Mouse (Mus musculus) heart, adult 18-20 months (tissue): Measurements from ENCODE around the gene Syngr1. TPM values are rescaled to one million over a fixed set of nuclear protein-coding genes. Genes with fewer than 3 reads are reported as not detected.

Experiments
- DNase-seq, 2 experiments: peaks; one replicate each; pipeline ENCODE4 v3.0.0; 2021 to 2022; ENCODE audit warnings: mixed read lengths in 1 of 2
- long read RNA-seq, 2 experiments: library from polyadenylated mRNA; stranded (forward); transcript quantifications; one replicate each; pipeline ENCODE4 v2.0.0; 2021
- total RNA-seq, 2 experiments: library from RNA; stranded (reverse); gene quantifications; 2 replicates each; pipeline ENCODE4 v1.2.3; 2021

Gene Syngr1
- 100 to 1,000 TPM in 1 of 2 experiments, 10 to 100 TPM in 1; 80.2 to 107 TPM for total RNA-seq
- long read RNA-seq, experiment 1, transcript Syngr1-202 (4 exons, 819 nt): major isoform, 138 of 149 reads
- long read RNA-seq, experiment 1, partial matches to known transcripts: 5 of 149 reads
- long read RNA-seq, experiment 1, other reads (novel, unspliced or antisense): 6 of 149 reads
- long read RNA-seq, experiment 2, transcript Syngr1-202 (4 exons, 819 nt): major isoform, 65 of 73 reads
- long read RNA-seq, experiment 2, partial matches to known transcripts: 2 of 73 reads
- long read RNA-seq, experiment 2, other reads (novel, unspliced or antisense): 6 of 73 reads

DNA sequence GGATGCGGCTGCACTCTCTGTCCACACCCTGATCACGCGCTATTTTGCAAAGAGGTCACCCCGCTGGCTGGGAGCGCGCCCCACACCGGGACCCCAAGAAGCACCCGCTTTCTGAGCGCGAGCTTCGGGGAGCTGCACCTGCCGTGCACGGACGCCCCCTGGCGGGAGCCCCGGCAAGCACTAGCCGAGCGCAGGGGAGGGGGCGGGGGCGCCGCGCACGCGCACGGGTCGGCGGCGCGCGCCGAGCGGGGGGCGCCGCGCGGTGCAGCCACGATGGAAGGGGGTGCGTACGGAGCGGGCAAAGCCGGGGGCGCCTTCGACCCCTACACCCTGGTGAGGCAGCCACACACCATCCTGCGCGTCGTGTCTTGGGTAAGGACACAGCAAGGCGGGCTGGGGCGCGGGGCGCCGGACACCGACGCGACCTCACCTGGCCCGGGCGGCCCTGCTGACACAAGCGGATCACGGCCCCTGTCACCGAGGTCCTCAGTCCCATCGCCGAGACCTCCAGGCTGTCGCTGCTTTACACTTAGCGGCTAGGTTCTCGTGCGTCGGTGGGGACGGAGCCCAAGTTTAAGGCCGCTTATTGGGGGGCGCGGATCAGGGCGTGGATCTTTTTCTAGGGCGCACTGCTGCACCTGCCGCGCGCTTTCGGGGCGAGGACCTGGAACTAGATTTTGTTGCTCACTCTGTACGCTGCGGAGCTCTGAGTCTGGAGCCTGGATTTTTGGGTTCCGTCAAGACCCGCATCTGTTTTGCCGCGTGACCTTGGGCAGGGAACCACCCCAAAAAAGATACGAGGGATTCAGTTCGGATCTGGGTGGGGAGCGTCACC lies at the start of gene Syngr1, which contains the start of gene Rpl3:
Gene Syngr1, plus strand, starts transcription at position 214 of the 835 bp plus-strand sequence.
Gene Rpl3, minus strand, starts transcription at position 748 of the 835 bp plus-strand sequence.
- peak; percentile 77 to 83 for DNase-seq

DNA sequence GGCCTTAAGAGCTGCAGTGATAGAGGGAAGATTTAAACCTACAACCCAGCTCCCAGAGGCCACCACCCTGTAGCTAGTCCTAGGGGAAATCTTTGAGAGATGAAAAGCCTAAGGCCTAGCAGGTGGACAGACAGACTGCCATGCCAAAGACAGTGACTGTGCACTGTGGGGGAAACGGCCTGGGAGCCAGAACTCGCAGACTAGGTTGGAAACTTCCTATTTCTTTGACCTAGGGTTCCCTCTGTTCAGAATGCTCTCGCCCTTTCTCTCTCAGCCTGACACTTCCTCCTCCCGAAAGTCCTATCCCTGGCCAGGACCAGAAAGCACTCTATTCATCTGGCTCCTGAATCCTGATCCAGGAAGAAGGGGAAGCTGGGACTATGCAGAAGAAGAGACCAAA lies 49.0 kb upstream of the Syngr1 start:
- no peak for DNase-seq

DNA sequence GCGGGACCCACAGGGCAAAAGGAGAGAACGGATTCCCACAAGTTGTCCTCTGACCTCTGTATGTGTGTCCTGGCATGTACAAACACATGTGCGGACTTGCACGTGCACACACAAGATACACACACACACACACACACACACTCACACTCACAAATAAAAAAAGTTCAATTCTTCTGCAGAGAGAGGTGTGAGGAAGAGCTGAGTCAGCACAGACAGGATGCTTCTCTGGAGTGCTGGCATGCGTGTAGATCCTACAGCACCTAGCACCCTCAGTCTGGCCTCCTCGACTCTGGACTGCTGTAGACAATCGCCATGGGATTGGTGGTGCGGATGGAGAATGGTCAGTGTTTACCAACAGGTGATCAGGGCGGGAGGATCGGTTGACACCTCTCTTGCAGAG lies 46.9 kb upstream of the Syngr1 start:
- DNase-seq: no peak

DNA sequence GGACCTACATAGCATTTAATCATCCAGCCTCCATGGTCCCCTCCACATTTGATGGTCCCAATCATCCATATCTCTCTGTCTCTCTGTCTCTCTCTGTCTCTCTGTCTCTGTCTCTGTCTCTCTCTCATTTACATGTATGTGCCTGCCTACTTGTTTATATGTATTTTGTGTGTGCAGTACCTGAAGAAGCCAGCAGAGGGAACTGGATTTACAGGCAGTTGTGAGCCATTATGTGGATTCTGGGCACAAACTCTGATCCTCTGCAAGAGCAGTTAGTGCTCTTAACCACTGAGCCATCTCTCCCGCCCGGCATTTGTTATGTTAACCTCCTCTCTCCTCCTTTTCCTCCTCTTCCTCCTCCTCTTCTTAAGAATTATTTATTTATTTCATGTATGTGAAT lies 45.4 kb upstream of the Syngr1 start:
- DNase-seq: no peak

DNA sequence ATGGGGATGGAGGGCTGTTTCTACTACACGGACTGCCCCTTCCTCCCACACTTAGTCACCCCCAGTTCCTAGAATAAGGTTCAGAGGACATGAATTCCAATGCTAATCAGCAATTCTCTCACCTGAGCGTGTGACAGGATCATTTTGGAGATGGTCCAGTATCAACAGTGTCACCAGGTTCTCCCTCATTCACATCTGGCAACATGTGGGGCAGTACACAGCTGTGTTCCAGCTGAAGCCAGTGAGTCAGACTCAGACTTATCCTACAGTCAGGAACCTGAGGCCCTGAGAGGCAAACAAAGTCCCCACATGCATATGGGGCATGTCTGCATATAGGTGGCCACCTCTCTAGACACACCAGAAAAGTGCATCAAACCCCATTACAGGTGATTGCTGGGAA lies 43.9 kb upstream of the Syngr1 start:
- no peak for DNase-seq

DNA sequence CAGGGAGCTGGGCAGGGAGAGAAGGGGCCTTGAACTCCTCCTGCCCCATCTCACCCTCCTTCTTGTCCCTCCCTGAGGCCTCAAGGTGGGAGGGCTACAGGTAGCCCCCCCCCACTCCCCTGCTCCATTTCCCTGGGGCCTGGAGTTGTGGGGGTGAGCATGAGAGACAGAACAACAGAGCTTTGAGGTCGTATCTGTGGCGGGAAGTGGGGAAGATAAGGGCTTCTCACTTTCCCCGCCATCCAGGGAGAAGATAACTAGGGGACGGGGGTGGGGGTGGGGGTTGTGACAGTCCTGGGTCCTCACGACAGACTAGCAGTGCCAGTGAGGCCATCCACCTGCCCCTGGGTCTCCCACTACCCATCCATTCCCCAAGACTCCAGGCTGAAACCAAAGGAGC lies 43.2 kb upstream of the Syngr1 start:
- DNase-seq: no peak

DNA sequence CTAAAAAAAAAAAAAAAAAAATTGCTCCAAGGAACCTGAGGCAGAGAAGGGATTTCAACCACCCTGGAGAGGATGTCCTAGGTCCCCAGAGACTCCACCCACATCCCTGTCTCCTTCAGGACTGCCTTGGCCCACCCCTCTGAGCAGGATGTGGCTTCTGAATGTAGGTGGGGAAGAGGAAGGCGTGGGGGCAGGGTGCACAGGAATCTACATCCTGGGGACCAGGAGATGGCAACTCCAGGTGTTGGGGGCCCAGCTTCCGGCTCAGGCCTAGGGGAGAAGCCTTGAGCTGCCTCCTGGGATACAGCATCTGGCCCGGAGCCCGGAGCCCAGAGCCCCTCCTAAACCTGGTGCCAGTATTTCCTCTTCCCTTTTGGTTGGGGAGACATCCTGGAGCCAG lies 41.0 kb upstream of the Syngr1 start:
- peak; percentile 67 to 89 for DNase-seq

DNA sequence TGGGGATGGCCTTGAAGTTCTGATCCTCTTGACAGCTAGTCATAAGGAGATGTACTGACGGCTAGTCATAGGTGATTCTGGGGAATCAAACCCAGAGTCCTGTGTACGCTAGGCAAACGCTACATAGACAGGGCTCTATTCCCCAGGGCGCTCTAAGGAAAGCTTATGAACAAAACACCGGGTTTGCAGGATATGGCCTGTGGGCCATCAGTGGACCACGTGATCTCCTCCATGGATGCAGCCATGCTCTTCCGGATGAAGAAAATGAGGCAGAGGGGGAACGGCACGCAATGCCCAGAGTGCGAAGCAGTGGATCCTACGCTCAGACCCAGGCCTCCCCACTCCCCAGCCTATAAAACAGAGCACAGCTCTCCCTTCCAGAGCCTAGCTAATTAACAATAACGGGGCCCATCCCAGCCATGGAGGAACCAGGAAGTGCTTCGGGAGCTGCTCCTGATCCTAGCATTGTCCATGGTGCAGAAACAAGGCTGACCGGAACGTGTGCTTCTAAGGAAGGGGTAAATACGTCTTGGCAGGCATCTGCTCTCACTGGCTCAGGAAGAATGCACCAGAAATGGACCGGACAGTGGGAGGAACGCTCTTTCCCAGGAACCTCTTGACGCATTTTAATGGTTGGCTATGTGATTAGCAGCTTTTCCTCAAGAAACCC lies 39.9 kb upstream of the Syngr1 start:
- peak; percentile 49 to 77 for DNase-seq

DNA sequence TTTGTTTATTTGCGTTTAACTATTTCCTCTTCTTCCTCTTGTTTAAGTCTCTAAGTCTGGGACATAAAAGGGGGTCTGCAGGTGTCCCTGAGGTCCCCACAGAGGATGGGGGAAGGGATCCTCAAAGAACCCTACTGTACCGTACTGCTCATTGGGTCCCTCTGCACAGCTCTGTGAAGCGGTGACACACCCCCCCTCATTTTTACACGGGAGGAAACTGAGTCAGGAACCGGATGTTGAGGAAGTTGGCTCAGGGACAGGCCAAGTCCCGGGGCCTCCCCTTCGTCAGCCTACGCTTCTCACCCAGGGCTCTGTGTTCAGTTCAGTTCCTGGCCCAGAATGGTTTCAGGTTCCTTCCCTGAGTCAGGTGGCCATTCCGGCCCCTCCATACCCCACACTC lies 39.4 kb upstream of the Syngr1 start:
- DNase-seq: peak in 1 of 2 experiments; percentile 49

DNA sequence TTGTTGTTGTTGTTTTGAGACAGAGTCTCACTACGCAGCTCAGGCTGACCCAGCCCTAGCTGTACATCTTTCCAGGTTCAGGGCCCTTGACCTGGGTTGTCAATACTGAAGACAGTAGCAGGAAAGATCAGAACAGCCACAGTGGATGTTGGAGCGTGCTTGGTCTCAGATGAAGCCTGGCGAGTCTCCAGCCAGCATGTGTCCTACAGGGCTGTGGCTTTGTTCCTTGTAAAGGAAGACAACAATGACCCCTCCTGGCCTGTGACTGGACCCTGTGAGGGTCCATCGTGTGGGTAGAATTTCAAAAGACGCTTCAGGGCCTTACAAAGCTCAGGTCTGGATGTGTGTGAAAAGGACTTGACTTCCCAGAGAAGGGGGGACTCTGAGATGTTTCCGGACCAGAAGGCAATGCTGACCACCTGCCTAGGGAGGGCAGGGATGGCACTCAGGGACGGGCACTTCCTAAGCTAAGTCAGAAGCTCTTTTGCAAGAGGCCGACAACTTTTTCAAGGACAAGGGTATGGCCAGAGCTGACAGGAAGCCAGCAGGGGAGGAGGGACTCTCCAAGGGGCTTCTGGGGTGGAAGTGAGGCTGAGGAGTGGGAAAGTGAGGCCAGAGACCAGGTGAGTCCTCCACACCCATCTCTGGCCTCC lies 37.6 kb upstream of the Syngr1 start:
- DNase-seq: peak in 1 of 2 experiments; percentile 51

DNA sequence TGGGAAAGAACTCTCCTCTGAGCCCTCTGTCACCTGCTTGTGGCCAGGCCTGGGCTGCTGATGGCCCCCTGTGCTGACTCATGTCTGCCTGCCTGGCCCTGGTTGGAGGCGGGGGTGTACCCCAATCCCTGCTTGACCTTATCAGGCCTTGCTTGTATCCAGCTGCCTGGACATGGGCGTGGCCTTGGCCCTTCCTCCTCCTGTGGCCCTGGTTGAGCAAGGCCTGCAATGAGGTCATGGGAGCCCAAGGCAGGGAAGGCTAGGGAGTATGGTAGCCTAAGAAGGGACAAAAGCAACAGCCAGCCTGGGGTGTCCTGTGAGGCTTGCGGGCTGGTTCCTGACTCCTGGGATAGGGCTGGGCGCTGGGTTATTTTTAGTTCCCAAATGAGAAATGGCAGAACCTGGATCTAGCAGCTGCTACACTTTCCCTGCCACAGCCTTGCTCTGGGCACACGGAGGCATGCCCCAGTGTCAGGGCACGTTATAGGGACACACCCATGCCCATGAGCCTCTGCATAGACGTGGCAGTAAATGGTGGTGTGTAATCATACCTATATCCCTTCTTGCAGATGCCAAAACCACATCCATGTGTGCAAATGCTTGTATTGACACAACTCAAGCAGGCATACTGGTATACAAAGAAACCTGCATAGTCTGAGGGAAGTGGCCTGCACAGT lies 37.0 kb upstream of the Syngr1 start:
- DNase-seq: peak; percentile 63 to 83

DNA sequence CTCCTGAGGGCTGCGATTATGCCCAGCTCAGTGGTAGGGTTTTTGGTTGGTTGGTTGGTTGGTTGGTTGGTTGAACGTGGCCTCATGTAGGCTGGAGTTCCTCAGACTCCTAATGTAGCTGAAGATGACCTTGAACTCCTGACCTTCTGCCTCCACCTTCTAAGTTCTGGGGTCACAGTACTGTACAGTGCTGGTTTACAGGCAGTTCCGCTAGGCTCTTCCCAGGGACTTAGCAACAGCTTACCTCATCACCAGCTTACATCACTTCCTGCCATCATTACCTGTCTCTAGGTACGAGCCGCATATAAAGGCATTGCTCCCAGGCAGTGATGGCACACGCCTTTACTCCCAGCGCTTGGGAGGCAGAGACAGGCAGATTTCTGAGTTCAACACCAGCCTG lies 33.0 kb upstream of the Syngr1 start:
- DNase-seq: no peak

DNA sequence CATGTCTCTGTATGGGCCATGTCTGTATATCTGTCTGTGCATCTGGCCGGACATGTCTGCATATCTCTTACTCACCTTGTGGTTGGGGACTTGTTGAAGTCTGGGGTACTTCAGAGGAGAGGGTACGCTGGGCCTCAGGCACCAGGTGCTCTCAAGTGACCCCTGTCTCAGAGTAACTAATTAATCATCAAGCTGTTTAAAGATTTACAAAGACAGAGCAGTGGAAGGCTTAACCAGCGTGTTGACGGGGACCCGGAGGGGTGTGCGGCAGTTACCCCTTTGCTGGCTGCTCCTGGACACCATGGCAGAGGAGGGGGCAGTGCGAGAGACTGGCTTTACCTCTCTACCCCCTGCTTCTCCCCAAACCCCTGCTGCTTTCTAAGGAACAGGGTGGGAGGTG lies 31.5 kb upstream of the Syngr1 start:
- no peak for DNase-seq

DNA sequence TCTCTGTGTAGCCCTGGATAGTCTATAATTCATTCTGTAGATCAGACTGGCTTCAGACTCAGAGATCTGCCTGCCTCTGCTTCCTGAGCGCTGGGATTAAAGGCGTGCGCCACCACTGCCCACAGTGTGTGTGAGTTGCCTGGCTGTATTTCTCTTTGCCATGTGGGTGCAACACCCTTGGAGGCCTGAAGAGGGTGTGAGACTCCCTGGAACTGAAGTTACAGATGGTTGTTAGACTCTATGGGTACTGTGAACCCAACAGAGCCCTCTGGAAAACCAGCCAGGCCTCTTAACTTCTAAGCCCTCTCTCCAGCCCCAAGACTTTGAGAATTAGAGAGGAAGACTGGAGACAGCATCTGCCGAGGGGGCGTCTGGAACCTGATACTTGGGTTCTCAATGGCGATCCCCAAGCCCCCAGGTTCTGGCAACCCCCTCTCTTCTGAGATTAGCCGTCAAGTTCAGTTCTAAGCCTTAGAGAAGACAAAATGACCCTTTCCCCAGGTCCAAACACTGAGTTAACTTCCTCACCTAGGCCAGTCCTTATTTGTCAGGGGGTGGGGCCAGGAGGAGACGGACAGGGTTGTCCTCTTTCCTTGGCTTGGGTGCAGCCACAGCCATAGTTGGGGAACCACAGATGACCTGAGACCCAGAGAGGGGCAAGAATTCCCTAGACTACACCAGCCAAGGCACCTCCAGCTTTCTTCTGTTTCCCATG lies 30.6 kb upstream of the Syngr1 start:
- DNase-seq: no peak

DNA sequence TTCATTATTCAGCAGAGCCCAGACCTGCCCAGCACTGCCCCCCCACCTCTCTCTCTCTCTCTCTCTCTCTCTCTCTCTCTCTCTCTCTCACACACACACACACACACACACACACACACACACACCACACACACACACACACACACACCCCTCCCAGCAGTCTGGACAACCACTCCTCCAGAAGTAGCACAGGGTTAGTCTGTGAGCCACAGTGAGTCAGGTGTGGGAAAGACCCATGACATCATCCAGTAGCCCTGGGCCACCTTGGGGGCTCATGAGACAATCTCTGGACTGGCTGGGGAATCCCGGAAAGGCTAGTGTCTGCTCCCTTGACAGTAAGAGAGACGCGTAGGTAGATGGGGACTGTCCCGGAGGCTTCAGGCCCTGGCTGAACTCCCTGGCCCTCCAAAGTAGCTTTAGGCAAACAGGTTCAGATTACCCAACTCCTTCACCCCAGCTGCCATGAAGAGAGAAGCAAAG lies 30.0 kb upstream of the Syngr1 start:
- no peak for DNase-seq

DNA sequence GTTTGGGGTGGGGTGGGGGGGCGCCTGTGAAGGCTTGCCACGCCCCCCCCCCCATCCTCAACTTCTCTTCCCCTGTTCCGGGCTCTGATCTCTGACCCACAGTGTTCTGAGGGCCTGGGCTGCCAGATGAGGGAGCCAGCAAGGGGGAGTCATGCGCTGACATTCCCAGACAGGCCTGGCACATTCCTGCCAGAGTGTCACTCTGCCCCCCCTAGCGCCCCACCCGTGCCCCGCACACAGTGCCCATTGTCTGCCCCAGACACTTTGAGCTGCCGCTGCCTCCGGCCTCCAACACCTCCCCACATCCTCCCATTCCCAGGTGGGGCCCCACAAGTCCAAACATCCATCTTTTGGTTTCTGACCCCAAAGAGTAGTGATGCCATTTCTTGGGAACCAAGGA lies 28.8 kb upstream of the Syngr1 start:
- DNase-seq: no peak

DNA sequence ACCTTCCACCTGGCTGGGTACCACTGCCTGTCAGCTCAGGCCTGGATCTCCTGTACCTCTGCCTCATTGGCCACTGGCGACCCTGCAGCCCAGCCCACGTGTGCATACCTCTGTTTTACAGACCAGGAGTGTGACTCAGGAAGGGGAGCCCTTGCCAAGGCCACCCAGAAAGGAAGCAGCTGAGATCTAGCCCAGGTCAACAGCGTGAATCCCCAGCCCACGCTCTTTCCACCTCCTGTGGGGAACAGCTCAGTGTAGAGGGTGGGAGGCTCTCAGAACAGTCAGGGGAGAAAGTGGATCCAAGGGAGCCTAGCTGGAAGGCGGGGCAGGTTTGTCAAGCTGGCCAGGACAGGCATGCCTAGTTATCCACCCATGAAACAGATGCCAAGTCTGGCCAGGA lies 28.3 kb upstream of the Syngr1 start:
- no peak for DNase-seq

DNA sequence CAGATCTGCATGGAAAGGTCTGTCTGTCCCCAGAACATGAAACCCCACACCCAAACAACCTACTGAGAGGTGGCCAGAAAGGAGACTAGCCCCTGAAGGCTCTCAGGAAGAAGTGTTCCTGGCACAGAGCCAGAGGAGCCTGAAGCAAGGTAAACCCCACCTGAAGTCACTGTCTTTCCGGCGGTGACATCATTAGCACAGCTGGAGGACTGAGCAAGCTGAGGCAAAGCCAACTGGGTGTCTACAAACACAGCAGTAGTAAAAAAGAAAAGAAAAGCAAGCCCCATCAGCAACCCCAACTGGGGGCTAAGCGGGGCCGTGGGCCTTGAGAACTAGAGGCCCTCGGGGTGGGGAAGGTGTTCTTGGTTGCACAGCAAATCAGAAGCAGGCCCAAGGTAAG lies 26.2 kb upstream of the Syngr1 start:
- DNase-seq: no peak

DNA sequence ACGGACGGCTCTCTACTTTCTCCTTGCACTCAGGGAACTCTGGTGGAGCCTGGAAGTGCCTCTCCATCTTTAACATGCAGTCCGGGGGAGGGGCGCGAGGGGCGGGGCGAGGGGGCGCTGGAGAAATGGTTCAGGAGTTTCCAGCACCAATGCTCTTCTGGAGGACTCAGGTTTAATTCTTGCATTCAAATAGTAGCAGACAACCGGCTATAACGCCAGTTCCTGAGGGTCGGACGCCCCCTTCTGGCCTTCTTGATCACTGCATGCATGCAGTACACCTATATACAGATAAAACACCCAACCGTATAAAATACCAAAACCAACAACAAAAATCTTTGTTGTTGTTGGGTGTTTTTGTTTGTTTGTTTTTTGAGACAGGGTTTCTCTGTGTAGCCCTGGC lies 25.7 kb upstream of the Syngr1 start:
- peak in 1 of 2 experiments; percentile 54 for DNase-seq

DNA sequence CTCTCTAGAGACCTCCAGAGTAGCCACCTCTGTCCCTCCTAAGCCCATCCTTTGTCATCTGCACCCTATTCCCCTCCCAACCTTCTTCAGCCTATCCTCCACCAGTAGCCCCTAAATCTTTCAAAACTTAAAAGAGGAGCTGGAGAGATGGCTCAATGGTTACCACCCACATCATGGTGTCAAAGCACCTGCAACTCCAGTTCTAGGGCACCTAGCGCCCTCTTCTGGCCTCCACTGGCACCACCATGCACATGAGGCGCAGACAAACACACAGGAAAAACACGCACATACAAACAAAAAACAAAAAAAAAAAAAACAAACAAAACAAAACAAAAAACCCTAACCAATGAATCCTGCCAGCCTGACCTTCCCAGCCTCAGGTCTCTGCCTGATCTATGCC lies 24.6 kb upstream of the Syngr1 start:
- no peak for DNase-seq

DNA sequence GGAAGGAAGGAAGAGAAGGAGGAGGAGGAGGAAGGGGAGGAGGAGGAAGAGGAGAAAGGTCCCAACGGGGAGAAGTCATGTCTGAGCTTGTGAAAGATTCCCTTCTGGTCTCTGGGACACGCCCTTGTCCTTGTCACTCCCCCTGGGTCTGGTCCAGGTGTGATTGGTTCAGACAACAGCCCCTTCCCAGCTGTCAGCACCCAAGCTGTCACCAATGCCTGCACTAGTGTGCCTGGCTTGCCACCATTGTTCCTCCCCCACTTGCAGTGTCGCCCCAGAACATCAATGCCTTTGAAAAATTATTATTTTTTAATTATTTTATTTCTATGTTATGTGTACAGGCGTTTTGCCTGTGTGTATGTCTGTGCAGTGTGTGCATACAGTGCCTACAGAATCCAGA lies 22.0 kb upstream of the Syngr1 start:
- DNase-seq: no peak
